Comparison of ENCODE assay signal across 10 mouse cellular contexts in genomic region chr6:72880913-72881618, GRCm38 (mm10). TPM values are rescaled to one million over a fixed set of nuclear protein-coding genes. Genes with fewer than 3 reads are reported as not detected.
DNase-seq lines count a peak whose midpoint lies in the region; ATAC-seq and TF ChIP-seq lines count a peak whose summit lies in the region.
"Had no signal": no experiment of that assay in that cellular context is flagged by ENCODE, and none has a peak within 500 bp of the region (broad histone marks: within the 10 kb centered on the region; RNA-seq: fewer than 3 reads in every experiment).

No protein-coding gene starts in this region.

- no peaks in the 10 kb centered on the region; the same call in 1 of the 2 replicates for H3K36me3 ChIP-seq in heart, embryonic 12.5 days
- H3K36me3 ChIP-seq in CH12.LX (replicated peaks in 1 of 2; ENCODE audit: control insufficient read depth in 1 of 2, insufficient read depth in 1 of 2, low read length in 1 of 2) = peaks cover 0 to 28% of the 10 kb centered on the region in 2 experiments

- H3K9ac ChIP-seq in heart, embryonic 12.5 days = no peak overlapping the region
- H3K9ac ChIP-seq in CH12.LX (ENCODE audit: insufficient read depth, low read depth) = peak overlapping the region; percentile 51

- WGBS in heart, embryonic 12.5 days = 65% methylated on average over 9 of the region's 9 CpGs

- H3K4me2 ChIP-seq in heart, embryonic 12.5 days = peak overlapping the region; percentile 35; the same call in 1 of the 2 replicates
- peak overlapping the region; percentile 72 for H3K4me2 ChIP-seq in CH12.LX (ENCODE audit: insufficient read depth, low read depth, poor library complexity, severe bottlenecking)

- peak; percentile 84 for ATAC-seq in heart, embryonic 12.5 days (ENCODE audit: insufficient number of reproducible peaks, low FRiP score)
- ATAC-seq in erythroid progenitor cell, adult 5-6 weeks (replicated peaks; ENCODE audit: low FRiP score, poor library complexity, severe bottlenecking) = peak; percentile 83
- peak; percentile 94 for ATAC-seq in megakaryocyte progenitor cell, adult 5-6 weeks (replicated peaks; ENCODE audit: poor library complexity)
- ATAC-seq: forebrain, embryonic 14.5 days had no signal

- no peak for TF ChIP-seq RAD21 in CH12.LX (IDR thresholded peaks at IDR 0.05; ENCODE audit: low read depth, low read length)

- no peaks in the 10 kb centered on the region for H3K27me3 ChIP-seq in heart, embryonic 12.5 days (replicated peaks)
- H3K27me3 ChIP-seq in CH12.LX (replicated peaks) = no peaks in the 10 kb centered on the region

- no peak overlapping the region for H3K27ac ChIP-seq in heart, embryonic 12.5 days (ENCODE audit: poor library complexity, severe bottlenecking)
- peak overlapping the region; percentile 93 for H3K27ac ChIP-seq in CH12.LX (ENCODE audit: insufficient read depth, low read depth)

- intact Hi-C loops in heart, postnatal 25 days (cut with DNase I) = loop anchor here (2.0 kb wide), 1 partner anchor 14 kb away; no protein-coding TSS in a partner anchor

- H3K79me2 ChIP-seq in CH12.LX (replicated peaks; ENCODE audit: control insufficient read depth, extremely low read depth, insufficient read depth, poor library complexity, severe bottlenecking) = peaks cover 84% of the 10 kb centered on the region

- no peak for DNase-seq in heart, postnatal 25 days (ENCODE audit: low spot score)
- DNase-seq in CH12.LX (ENCODE audit: extremely low read depth) = peak; percentile 82
- DNase-seq in testis, postnatal 10 days (ENCODE audit: low spot score) = no peak
- DNase-seq in cerebellum, postnatal 14 days = no peak
- no peak for DNase-seq in ovary, adult 18-20 months (ENCODE audit: low spot score)
- DNase-seq: cerebellum, adult 11-12 months had no signal

- in situ Hi-C loops in CH12.LX (cut with MboI; ENCODE audit: low pct_ligation_motif_present, low pct_unique_long_range_greater_than_20kb, low sequenced_read_pairs) = no loop called here

- H3K9me3 ChIP-seq in heart, embryonic 12.5 days (replicated peaks) = no peaks in the 10 kb centered on the region
- no peaks in the 10 kb centered on the region for H3K9me3 ChIP-seq in CH12.LX (replicated peaks; ENCODE audit: low read length)

- peak; percentile 38; the same call in 1 of the 2 replicates for TF ChIP-seq POLR2A in CH12.LX (IDR thresholded peaks at IDR 0.05; ENCODE audit: low read depth, low read length)

- H3K4me1 ChIP-seq in heart, embryonic 12.5 days (replicated peaks) = peaks cover 43% of the 10 kb centered on the region
- peaks cover 21 to 78% of the 10 kb centered on the region in 2 experiments for H3K4me1 ChIP-seq in CH12.LX (ENCODE audit: control insufficient read depth in 1 of 2, insufficient read depth in 2 of 2)

- H3K4me3 ChIP-seq in heart, embryonic 12.5 days = no peak overlapping the region
- peak overlapping the region in 2 of 3 experiments; percentile 11 to 17 for H3K4me3 ChIP-seq in CH12.LX (replicated peaks in 1 of 3; ENCODE audit: low read depth in 2 of 3, low read length in 2 of 3, poor library complexity in 1 of 3)

- peak; percentile 82 for TF ChIP-seq EP300 in CH12.LX (IDR thresholded peaks at IDR 0.05; ENCODE audit: low read length)

- dilution Hi-C loops in CH12.LX (cut with MboI; ENCODE audit: extremely low pct_ligation_motif_present, extremely low pct_unique_long_range_greater_than_20kb, low sequenced_read_pairs) = no loop called here

- no peak for TF ChIP-seq CTCF in CH12.LX (conservative IDR thresholded peaks at IDR 0.05 in 1 of 2, IDR thresholded peaks at IDR 0.05 in 1 of 2; ENCODE audit: low read depth in 2 of 2, low read length in 2 of 2)

TF ChIP-seq in CH12.LX, 34 proteins besides CTCF, POLR2A, EP300 and RAD21:
- TF ChIP-seq ZKSCAN1 (IDR thresholded peaks at IDR 0.05; ENCODE audit: borderline replicate concordance, low read depth, low read length) (peak; percentile 61), SIN3A (IDR thresholded peaks at IDR 0.05; ENCODE audit: low read length) (peak; percentile 98), ELF1 (IDR thresholded peaks at IDR 0.05; ENCODE audit: low read depth, low read length) (peak; percentile 63; the same call in 1 of the 2 replicates), CHD1 (IDR thresholded peaks at IDR 0.05; ENCODE audit: low read depth, low read length) (no peak), ETS1 (conservative IDR thresholded peaks at IDR 0.05; ENCODE audit: low read depth, low read length) (peak; percentile 85), UBTF (IDR thresholded peaks at IDR 0.05; ENCODE audit: low read depth, low read length) (no peak), MAFK (IDR thresholded peaks at IDR 0.05; ENCODE audit: insufficient replicate concordance, low read length) (peak; percentile 82), JUN (IDR thresholded peaks at IDR 0.05; ENCODE audit: insufficient read depth, low read depth, low read length) (0 out of 2 replicates have a peak, but pooled peaks have one; percentile 8), POLR2AphosphoS2 (IDR thresholded peaks at IDR 0.05; ENCODE audit: low read depth, low read length) (no peak), HCFC1 (IDR thresholded peaks at IDR 0.05; ENCODE audit: low read depth, low read length) (0 out of 2 replicates have a peak, but pooled peaks have one; percentile 36), JUND (conservative IDR thresholded peaks at IDR 0.05; ENCODE audit: low read depth, low read length) (peak; percentile 57; the same call in 1 of the 2 replicates)
TF ChIP-seq in CH12.LX: peak in this region for 8.

RNA-seq across cellular contexts. Expression of gene Kcmf1, which starts 18.7 kb away (rescaled TPM):
- polyA plus RNA-seq in heart, embryonic 12.5 days (2016; fragmentation: Nextera tagmentation; extraction: Ambion mirVana) = 46.2 and 50.8 TPM in 2 replicates
- 100 to 1,000 TPM in 1 of 2 experiments, 10 to 100 TPM in 1; 97.7 to 101 TPM for total RNA-seq in heart, postnatal 25 days (2021)
- total RNA-seq in CH12.LX (2012; rRNA removed) (82.5 and 108 TPM in 2 replicates), CH12.LX (2014; rRNA removed) (97.6 and 98.0 TPM in 2 replicates)
- polyA plus RNA-seq in CH12.LX (2012; ENCODE audit: insufficient read length, low read depth) = 161 and 207 TPM in 2 replicates
- total RNA-seq in erythroid progenitor cell, adult 5-6 weeks (2015; ENCODE audit: low replicate concordance) = 71.3 and 116 TPM in 2 replicates
- 67.9 and 107 TPM in 2 replicates for total RNA-seq in erythroid progenitor cell, adult 5-6 weeks (2017; ENCODE audit: low replicate concordance)
- total RNA-seq in megakaryocyte progenitor cell, adult 5-6 weeks (2015) = 60.0 and 63.8 TPM in 2 replicates
- 105 and 113 TPM in 2 replicates for total RNA-seq in megakaryocyte progenitor cell, adult 5-6 weeks (2017)
